Mouse (Mus musculus): ENCODE measurements around the gene Phf21a.

DNA sequence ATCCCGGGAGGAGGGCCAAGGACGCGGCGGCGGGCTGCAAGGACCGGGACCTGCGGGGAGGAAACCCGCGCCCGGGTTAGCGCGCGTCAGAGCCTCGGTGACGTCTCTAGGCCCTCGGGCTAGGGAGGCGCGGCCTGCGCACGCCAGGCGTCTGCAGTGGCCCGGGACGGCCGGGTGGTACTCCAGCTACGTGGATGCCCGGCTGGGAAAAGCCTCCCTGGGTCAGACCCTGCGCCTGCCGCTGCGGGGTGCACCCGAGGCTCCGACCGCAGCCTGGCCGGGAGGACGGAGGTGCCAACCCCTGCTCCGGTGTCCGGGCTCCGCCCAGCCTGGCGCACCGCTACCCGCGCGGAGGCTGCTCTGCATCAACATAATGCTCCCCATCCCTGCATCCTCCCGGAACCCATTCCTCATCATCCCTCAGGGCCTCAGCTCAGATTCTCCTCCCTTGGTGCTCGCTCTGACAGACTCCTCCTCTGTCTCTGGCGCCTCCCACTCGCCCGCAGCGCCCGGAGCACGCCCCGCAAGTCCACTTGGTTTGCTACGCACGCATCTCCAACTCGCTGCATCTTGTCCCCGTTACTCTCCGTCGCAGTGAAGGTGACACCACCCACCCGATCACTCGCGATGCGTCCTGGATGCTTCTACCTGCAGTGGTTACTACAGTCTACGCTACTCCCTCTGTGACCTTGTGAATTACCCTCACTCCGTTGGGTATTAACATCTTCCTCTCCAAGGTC is 33.3 kb upstream of the Phf21a start:
- TF ChIP-seq EP300 (IDR thresholded peaks at IDR 0.05; ENCODE audit: low read depth) = no peak
- no peak for TF ChIP-seq CTCF (IDR thresholded peaks at IDR 0.05; ENCODE audit: low read depth)
